Mouse (Mus musculus) adrenal gland, postnatal 14 days (tissue): Measurements from ENCODE around the gene Col5a2. TPM values are rescaled to one million over a fixed set of nuclear protein-coding genes. Genes with fewer than 3 reads are reported as not detected.

ENCODE experiments used
- DNase-seq: peaks from one replicate; pipeline ENCODE4 v3.0.0; 2021; ENCODE audit warnings: mixed read lengths
- total RNA-seq: library from RNA; stranded (reverse); gene quantifications from 2 replicates; pipeline ENCODE4 v1.2.3, GENCODE M21; 2021

The Col5a2 gene
- total RNA-seq, 1 experiment from 2014 or later = 31.7 TPM

DNA sequence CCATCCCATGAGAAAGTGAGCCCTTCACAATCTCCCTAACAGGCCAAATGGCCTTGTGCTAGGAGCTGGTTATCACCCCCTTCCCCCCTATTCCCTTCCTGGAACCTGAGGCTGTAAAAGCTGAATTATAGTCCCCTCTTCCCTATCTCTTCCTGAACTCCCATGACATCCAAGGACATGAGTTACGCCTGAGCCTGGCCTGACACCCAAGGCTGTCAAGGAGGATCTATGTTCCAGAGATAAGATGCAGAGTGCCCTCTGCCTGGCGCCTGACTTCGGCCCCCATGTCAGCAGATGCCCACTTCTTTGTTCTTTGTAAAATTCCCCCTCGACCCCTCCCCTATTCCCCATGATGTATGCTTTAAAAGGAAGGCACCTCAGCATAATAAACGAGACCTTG lies 73.9 kb downstream of the Col5a2 start:
- peak; percentile 26 for DNase-seq

DNA sequence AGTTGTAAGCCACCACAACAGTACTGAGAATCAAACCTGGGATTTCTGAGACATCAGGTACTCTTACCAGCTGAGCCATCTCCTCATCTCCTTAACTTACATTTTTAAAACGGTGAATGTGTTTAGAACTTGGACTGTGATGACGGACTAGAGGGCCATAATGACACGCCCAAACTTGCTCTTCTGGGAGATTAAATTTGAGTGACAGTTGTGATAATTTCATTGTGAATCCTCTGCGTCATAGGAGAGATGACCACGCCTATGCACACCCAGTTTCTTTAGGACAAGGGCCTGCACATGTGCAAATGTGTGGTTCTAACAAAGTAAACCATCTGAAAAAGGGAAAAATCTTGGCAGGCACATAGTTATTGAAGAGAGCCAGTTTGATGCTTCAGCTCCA lies 79.2 kb downstream of the Col5a2 start:
- DNase-seq = no peak

DNA sequence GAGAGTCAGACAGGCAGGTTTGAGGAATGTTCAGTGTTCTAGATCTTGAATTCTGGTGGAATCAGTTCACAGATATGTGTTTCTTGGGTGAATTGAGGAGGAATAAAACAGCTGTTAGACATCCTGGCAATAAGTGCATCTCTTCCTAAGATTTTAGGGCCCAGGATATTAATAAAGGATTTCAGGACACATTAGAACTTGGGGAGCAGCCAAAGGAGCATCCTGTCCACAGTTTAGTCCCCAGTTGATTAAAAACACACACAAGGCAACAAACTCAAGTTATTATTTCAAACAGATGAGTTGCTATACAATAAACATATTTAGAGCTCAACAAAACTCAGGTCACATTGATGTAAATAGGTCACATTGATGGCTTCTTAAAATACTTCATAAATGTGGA lies 82.5 kb downstream of the Col5a2 start:
- DNase-seq = no peak

DNA sequence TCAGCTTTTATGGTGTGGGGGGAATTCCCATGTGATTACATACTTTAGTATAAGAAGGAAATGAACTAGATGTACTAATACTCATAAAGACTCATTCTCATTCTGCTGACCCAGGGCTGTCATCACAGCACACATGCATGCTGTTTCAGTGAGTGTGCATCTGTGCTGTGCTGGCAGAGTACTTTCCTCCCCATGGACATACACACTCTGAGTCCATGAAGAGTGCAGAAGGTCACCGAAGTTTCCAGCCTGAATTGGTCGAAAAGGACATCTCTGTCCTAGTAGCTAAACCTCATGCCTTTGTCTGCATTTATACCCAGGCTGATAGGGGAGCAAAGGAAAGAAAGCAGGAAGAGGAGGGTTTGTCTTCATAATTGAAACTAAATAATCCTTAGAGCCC lies 83.2 kb downstream of the Col5a2 start:
- DNase-seq = no peak

DNA sequence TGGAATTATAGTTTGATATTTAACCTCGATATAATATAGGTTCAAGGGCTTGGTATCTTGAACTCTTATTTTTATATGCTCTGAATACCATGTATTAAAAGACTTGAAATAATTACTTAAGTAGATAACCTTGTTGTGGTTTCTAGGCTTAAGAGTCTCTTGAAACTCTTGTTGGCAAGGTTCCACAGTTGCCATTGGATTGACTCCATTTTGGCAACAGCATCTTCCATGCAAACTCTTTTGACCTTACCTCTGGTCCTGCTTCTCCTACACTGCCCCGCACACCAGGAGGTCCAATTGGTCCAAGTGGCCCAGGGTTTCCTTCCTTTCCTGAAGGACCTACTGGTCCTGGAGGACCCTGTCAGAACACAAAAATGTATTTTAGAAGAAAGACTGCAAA lies 121.2 kb downstream of the Col5a2 start:
- peak; percentile 24 for DNase-seq

DNA sequence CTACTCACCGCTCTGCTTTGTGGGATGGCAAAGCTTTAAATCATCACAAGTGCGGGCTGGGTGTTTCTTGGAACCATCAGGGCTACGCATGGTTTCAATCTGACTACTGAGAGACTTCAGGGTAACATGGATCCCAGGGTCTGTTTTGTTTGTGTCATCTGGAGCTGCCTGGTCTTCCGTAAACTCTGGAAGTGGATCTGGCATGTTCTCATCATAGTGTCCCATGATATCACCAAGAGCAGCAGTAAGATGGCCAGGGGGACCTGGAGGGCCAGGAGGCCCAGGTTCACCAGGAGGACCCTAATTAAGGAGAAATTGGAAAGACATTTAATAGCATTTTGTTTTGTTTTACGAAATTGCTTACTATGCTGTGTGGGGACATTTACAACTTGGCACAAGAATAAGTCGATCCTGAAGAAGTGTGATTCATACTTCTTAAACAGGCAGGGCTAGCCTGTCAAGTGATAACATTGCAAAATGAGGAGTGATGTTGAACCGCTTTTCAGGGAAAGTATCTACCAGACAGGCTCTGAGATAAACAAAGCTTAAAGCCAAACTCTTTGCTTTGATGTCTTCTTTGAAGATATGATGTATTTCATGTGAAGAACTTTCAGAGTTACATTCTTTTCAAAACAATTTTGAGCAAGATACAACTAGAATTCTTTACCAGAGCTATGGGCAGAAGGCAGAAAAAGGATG lies 122.9 kb downstream of the Col5a2 start:
- DNase-seq = no peak

DNA sequence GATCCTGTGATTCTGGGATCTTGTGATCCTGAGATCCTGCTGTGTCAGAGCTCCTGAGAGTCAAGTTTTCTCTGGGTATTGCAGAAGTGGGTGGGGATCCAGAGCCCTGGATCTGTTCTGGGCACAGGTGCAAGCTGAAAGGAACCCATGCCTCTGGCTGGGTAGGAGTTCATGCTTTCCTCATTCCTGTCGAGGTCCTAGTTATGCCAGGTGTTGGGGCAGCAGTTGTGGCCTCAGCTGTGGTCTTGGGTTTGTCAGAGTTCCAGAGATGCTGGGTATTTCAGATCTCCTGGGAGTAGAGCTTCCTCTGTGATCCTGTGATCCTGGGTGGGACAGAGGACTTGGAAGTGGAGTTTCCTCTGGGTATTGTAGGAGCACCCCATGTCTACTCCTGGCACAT lies 137.7 kb downstream of the Col5a2 start:
- no peak for DNase-seq

DNA sequence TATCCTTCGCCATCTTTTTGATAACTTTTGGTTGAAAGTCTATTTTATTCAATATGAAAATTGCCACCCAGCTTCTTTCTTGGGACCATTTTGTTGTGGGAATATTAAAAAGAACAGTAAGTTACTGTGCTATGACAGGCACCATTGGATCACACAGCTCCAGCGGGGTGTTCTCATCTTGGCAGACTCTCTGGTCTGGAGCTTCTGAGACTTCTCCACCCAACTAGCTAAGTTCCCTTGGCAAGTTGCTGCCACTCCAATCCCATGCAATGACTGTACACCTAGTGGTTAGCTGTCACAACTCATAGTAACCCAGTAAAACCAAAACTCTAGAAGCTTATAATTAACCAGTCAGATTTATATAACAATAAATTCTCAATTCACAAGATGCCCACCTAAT lies 139.8 kb downstream of the Col5a2 start:
- no peak for DNase-seq

DNA sequence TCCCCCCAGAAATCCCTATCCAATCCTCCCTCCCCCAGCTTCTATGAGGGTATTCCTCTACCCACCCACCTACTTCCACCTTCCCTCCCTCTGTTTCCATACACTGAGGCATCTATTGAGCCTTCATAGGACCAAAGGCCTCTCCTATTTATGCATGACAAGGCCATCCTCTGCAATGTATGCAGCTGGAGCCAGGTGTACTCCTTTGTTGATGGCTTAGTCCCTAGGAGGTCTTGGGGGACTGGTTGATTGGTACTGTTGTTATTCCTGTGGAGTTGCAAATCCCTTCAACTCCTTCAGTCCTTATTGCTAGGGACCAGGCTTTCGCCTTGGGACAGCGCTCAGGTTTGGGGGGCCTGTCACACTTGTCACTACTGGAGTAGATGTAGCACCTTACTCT lies 143.4 kb downstream of the Col5a2 start:
- no peak for DNase-seq

DNA sequence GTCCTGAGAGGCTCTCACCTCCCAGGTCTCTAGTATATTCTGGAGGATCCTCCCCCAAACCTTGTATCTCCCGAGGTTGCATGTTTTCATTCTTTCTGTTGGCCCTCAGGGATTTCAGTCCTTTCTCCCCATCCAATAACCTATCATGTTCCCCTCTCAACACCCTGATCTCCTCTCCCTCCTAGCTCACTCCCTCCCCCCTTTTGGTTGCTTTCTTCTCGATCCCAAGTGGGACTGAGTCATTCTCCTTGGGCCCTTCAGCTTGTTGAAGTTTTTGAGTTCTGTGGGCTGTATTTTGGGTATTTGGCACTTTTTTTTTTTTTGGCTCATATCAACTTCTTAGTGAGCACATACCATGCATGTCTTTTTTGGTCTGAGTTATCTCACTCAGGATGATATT lies 143.9 kb downstream of the Col5a2 start:
- DNase-seq = no peak

DNA sequence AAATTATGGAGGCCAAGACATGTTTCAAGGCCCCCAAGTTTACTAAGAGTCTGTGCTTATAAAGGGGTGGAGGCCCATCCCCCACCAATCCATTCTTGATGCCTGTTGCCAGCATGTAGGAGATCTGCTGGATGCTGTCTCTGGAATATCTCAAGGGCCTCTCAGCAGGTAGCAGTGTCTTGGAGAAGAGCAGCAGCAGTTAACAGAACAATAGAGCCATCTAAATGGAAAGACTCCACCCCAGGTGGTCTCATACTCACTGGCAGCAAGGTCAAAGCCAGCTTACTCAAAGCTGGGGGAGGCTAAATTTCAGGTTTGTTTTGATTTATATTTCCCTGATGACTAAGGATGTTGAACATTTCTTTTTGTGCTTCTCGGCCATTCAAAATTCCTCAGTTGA lies 145.1 kb downstream of the Col5a2 start:
- DNase-seq = no peak

DNA sequence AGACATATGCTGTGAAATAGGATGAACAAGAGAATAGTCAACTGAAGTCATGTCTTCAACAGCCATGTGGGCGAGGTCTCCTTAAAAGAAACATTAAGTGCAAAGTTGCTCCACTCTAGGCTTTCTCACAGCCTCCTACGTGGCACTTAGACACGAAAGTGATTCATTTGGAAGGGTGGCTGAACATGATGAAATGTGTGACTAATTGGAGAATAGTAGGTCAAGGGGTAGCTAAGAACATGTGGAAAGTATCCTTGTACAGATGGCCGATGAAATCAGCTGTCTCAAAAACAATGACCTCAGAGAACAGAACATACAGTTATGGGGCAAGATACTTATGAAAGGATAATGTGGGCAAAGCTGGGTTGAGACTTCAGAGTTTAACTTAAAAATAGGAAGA lies 147.1 kb downstream of the Col5a2 start:
- peak; percentile 8 for DNase-seq

DNA sequence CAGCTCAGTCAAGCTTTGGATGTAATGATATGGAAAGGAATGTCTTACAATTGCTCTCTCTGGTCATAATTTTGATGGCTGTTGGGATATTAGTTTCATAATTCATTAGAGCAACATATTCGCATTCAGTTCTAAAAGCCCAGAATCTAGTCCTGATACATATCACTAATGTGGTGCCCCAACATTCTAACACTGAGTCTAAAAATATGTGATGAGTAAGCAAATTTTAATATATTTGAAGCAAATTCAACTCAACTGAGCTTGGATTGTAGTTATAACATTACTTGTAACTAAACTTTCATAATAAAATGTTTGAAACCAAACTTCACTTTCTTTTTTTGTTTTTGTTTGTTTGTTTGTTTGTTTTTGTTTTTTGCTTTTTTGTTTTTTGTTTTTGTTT lies 173.9 kb downstream of the Col5a2 start:
- no peak for DNase-seq

Other genes starting within 250 kb of the Col5a2 start
- gene Col3a1, start 191.7 kb downstream of the Col5a2 start, total RNA-seq = 603 and 739 TPM in 2 replicates